Mouse (Mus musculus): Measurements from ENCODE around the gene Rab11fip4. TPM values are rescaled to one million over a fixed set of nuclear protein-coding genes. Genes with fewer than 3 reads are reported as not detected.

Rab11fip4 gene
- total RNA-seq, 2 experiments from 2014 or later, result 6.8 to 12.4 TPM

- no peak for DNase-seq (ENCODE audit: low spot score in 2 of 2)
Observed at GRCm38 (mm10) chr11:79736232-79737006, 145.4 kb downstream of the Rab11fip4 start.

- DNase-seq (ENCODE audit: low spot score in 2 of 2), result no peak
Observed at GRCm38 (mm10) chr11:79737126-79737697, 146.2 kb downstream of the Rab11fip4 start.

- DNase-seq (ENCODE audit: low spot score in 2 of 2), result no peak
Observed at GRCm38 (mm10) chr11:79737865-79738502, 147.0 kb downstream of the Rab11fip4 start.

GRCm38 (mm10) chr11:79738725-79739558 lies 147.9 kb downstream of the Rab11fip4 start:
- DNase-seq (ENCODE audit: low spot score in 2 of 2), result no peak

- no peak for DNase-seq (ENCODE audit: low spot score in 2 of 2)
Observed at GRCm38 (mm10) chr11:79740740-79741512, 149.9 kb downstream of the Rab11fip4 start.

- DNase-seq (ENCODE audit: low spot score in 2 of 2), result no peak
Observed at GRCm38 (mm10) chr11:79746552-79747102, 155.6 kb downstream of the Rab11fip4 start.

Small RNAs within 50 kb of the gene (microRNA-seq; reads per million reads assigned to microRNA genes)
- gene Mir193a (215 reads per million, percentile 56 among the genes with 10 or more reads in this experiment), gene Mir365-2 (25.8 reads per million, percentile 31 among the genes with 10 or more reads in this experiment)

Other genes with a start within 250 kb of the Rab11fip4 start
- 1 to 10 TPM; 8.1 to 9.7 TPM for gene Omg, start 87.1 kb upstream of the Rab11fip4 start, total RNA-seq (2021)
- gene Evi2b, start 67.5 kb upstream of the Rab11fip4 start, total RNA-seq (2021), result 1 to 10 TPM; 1.6 to 2.5 TPM
- under 1 TPM; 0.17 TPM for gene Evi2, start 60.6 kb upstream of the Rab11fip4 start, total RNA-seq (2021)
- 1 to 10 TPM; 2.2 to 2.8 TPM for gene Evi2a, start 60.6 kb upstream of the Rab11fip4 start, total RNA-seq (2021)

Measured in adrenal gland, postnatal 4 days (tissue).